Mouse (Mus musculus): ENCODE data around the gene Slc4a3. TPM values are rescaled to one million over a fixed set of nuclear protein-coding genes. Genes with fewer than 3 reads are reported as not detected.
A peak's percentile ranks its signal among the peaks of the same experiment; 100 is the strongest.

Gene Slc4a3
- polyA plus RNA-seq, 1 experiment = 21.2 TPM

DNA sequence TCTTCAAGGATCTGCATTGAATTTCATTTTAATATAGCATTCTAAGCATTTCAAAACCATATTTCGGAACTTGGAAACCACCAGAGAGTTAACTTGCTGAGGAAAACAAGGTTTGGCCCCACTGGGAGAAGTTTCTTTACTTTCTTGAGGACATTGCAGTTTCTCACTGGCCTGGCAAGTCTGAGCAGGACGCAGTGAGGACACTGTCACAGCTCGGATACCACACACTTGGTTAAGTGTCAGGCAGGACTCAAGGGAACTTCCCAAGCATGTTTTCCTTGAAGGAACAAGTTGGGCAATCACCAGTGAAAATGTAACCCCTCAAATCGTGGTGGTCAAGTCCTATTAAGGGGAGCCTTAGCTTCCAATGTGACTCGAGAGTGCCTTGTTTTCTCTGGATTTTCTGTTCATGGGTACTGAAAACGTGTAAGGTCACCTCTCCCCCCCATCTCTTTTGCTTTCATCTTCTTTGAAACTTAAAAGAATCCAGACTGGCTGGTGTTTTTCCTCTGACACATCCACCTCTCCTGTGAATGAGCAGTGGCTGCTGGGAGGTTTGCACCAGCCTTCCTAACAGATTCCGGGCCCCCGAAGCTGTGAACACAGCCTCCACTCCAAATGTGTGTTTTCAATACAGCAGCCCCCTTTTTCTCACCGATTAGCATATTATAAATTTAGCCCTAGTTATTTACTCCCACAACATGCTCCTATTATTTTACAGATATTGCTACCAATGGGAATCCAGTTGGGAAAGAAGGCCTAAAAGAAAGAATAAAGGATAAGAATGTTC lies 41.6 kb upstream of the Slc4a3 start:
- Histone ChIP-seq H3K4me3 (ENCODE audit: control insufficient read depth, insufficient read depth, low read length) (no peak overlapping the region), H3K27me3 (ENCODE audit: control insufficient read depth, insufficient read depth, low read length) (peaks cover 18% of the 10 kb centered on the region; the same call in 1 of the 2 replicates), H3K4me1 (replicated peaks; ENCODE audit: control insufficient read depth, insufficient read depth, low read length) (peaks cover 10% of the 10 kb centered on the region), H3K27ac (ENCODE audit: control insufficient read depth, insufficient read depth, low read length) (no peak overlapping the region), H3K36me3 (ENCODE audit: control insufficient read depth, insufficient read depth, low read length) (no peaks in the 10 kb centered on the region)
- TF ChIP-seq POLR2A (IDR thresholded peaks at IDR 0.05; ENCODE audit: control insufficient read depth, extremely low read depth, insufficient read depth, low read length, poor library complexity) (no peak), CTCF (IDR thresholded peaks at IDR 0.05; ENCODE audit: borderline replicate concordance, control insufficient read depth, extremely low read depth, insufficient read depth, low read length, poor library complexity) (no peak)
- no peak for DNase-seq
- WGBS = 81% methylated on average over 9 of the region's 9 CpGs

DNA sequence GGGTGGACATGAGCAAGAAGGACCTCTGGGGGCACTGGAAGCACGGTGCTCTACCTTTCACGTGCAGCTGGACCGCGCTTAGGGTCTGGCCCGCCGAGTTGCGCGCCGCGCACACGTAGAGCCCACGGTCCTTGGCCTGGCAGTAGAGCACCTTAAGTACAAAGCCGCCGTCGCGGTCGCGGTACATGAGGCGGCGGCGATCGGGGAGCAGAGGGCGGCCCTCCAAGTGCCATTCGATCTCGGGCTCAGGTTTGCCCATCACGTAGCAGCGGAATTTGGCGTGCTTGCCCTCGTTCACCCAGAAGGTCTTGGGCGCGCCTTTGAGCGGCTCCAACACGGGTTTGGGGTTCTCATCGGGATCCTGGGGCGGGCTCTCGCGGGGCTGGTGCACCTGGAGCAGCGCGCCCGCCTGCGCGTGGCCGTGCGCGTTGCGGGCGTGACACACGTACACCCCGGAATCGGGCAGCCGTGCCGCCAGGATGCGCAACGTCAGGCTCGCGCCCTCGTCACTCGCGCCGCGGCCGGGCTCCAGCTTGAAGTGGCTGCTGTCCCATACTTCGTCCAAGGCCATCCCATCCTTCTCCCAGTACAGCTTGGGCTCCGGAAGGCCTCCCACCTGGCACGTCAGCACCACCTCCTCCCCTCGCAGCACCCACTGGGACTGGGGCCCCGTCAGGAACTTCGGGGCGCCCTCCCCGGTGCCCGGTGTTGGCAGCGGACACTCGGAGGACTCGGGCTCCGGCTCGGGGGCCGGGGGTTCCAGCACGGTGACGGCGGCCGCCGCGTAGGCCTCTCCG lies 40.7 kb upstream of the Slc4a3 start:
- peaks cover 18% of the 10 kb centered on the region; the same call in 1 of the 2 replicates for H3K27me3 ChIP-seq (ENCODE audit: control insufficient read depth, insufficient read depth, low read length)

DNA sequence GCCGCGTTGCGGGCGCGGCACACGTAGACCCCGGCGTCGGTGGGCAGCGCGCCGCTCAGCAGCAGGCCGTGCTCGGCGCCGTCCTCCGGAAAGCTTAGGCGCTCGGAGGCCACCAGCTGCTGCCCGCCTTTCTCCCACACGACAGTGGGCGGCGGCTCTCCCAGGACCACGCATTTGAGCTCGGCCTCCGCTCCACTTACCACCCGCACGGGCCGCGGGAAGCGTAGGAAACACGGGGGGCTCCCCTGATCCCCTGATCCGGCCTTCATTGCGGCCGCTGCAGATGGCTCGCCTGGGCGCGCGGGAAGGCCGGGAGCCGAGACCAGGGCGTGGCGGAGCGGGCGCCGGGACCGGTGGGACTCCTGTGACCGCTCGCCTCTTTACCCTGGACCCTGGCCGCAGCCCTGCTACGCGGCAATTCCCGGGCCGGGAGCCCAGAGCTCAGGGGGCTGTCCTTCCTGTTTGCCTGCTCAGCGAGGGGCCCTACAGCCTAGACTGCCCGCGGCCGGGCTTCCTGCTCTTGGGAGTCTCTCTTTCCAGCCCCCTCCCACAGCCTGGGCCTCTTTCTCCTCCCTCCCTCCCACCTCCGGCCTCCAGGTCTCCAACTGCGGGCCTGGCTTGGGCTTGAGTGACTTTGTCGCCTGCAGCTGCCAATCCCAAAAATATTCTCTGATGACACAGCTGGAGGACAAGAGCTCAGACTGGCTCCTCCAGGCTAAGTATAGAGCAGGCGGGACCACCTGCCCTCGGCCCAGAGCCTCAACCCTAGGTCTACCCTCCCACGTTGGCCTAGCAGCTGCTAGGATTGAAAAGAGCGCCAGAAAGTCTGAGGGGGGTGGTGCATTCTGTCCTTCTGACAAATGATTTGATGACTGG lies 39.9 kb upstream of the Slc4a3 start, which contains the start of gene Obsl1:
Gene Obsl1 (minus strand): TSS at position 497 of the 876 bp plus-strand sequence.
- 5% methylated on average over 65 of the region's 65 CpGs for WGBS
- Histone ChIP-seq H3K4me1 (replicated peaks; ENCODE audit: control insufficient read depth, insufficient read depth, low read length) (peaks cover 10% of the 10 kb centered on the region), H3K4me3 (ENCODE audit: control insufficient read depth, insufficient read depth, low read length) (peak within 1 kb of the TSS; percentile 41), H3K36me3 (ENCODE audit: control insufficient read depth, insufficient read depth, low read length) (no peaks in the 10 kb centered on the region), H3K27ac (ENCODE audit: control insufficient read depth, insufficient read depth, low read length) (no peak within 1 kb of the TSS), H3K27me3 (ENCODE audit: control insufficient read depth, insufficient read depth, low read length) (peaks cover 18% of the 10 kb centered on the region; the same call in 1 of the 2 replicates)
- TF ChIP-seq POLR2A (IDR thresholded peaks at IDR 0.05; ENCODE audit: control insufficient read depth, extremely low read depth, insufficient read depth, low read length, poor library complexity) (no peak), CTCF (IDR thresholded peaks at IDR 0.05; ENCODE audit: borderline replicate concordance, control insufficient read depth, extremely low read depth, insufficient read depth, low read length, poor library complexity) (no peak)
- DNase-seq = peak; percentile 24

More for the DNA sequence above, 40.7 kb upstream of the Slc4a3 start:
- Histone ChIP-seq H3K36me3 (ENCODE audit: control insufficient read depth, insufficient read depth, low read length) (no peaks in the 10 kb centered on the region), H3K27ac (ENCODE audit: control insufficient read depth, insufficient read depth, low read length) (no peak overlapping the region), H3K4me1 (replicated peaks; ENCODE audit: control insufficient read depth, insufficient read depth, low read length) (peaks cover 10% of the 10 kb centered on the region), H3K4me3 (ENCODE audit: control insufficient read depth, insufficient read depth, low read length) (peak overlapping the region; percentile 41)
- 2% methylated on average over 84 of the region's 84 CpGs for WGBS
- TF ChIP-seq POLR2A (IDR thresholded peaks at IDR 0.05; ENCODE audit: control insufficient read depth, extremely low read depth, insufficient read depth, low read length, poor library complexity) = no peak
- TF ChIP-seq CTCF (IDR thresholded peaks at IDR 0.05; ENCODE audit: borderline replicate concordance, control insufficient read depth, extremely low read depth, insufficient read depth, low read length, poor library complexity) = no peak
- DNase-seq = peak; percentile 53

DNA sequence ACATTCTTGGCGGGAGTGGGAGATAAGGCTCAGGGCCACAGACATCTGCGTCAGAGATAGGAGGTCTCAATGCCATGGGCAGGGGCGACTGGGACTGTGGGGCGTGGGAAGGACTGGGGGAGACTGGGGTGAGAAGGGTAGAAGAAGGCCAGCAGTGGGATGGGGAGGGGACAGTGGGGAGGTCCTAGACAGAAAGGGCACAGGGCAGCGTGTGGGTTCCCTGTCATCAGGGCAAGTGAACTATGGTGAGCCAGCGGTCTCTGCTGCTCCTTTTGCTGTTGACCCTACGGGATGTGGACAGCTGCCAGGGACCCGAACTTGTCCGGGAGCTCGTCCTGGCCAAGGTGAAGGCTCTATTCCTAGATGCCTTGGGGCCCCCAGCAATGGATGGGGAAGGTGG lies 39.1 kb upstream of the Slc4a3 start, which contains the start of gene Inha:
Gene Inha (plus strand): TSS at position 72 of the 400 bp plus-strand sequence.
- Histone ChIP-seq H3K4me1 (replicated peaks; ENCODE audit: control insufficient read depth, insufficient read depth, low read length) (peaks cover 10% of the 10 kb centered on the region), H3K36me3 (ENCODE audit: control insufficient read depth, insufficient read depth, low read length) (no peaks in the 10 kb centered on the region), H3K27ac (ENCODE audit: control insufficient read depth, insufficient read depth, low read length) (no peak within 1 kb of the TSS), H3K27me3 (ENCODE audit: control insufficient read depth, insufficient read depth, low read length) (peaks cover 18% of the 10 kb centered on the region; the same call in 1 of the 2 replicates), H3K4me3 (ENCODE audit: control insufficient read depth, insufficient read depth, low read length) (peak within 1 kb of the TSS; percentile 41)
- DNase-seq = no peak
- no peak for TF ChIP-seq POLR2A (IDR thresholded peaks at IDR 0.05; ENCODE audit: control insufficient read depth, extremely low read depth, insufficient read depth, low read length, poor library complexity)
- no peak for TF ChIP-seq CTCF (IDR thresholded peaks at IDR 0.05; ENCODE audit: borderline replicate concordance, control insufficient read depth, extremely low read depth, insufficient read depth, low read length, poor library complexity)
- 95% methylated on average over 10 of the region's 10 CpGs for WGBS

DNA sequence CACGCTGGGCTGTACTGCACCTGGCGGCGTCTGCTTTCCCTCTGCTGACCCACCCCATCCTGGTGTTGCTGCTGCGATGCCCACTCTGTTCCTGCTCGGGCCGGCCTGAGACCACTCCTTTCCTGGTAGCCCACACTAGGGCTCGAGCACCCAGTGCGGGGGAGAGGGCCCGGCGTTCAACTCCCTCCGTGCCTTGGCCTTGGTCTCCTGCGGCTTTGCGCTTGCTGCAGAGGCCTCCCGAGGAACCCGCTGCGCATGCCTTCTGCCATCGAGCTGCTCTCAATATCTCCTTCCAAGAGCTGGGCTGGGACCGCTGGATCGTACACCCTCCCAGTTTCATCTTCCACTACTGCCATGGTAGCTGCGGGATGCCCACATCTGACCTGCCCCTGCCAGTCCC lies 36.5 kb upstream of the Slc4a3 start:
- 88% methylated on average over 20 of the region's 20 CpGs for WGBS
- TF ChIP-seq POLR2A (IDR thresholded peaks at IDR 0.05; ENCODE audit: control insufficient read depth, extremely low read depth, insufficient read depth, low read length, poor library complexity) = no peak
- TF ChIP-seq CTCF (IDR thresholded peaks at IDR 0.05; ENCODE audit: borderline replicate concordance, control insufficient read depth, extremely low read depth, insufficient read depth, low read length, poor library complexity) = no peak
- peaks cover 10% of the 10 kb centered on the region for H3K4me1 ChIP-seq (replicated peaks; ENCODE audit: control insufficient read depth, insufficient read depth, low read length)
- DNase-seq = no peak
- no peak overlapping the region for H3K27ac ChIP-seq (ENCODE audit: control insufficient read depth, insufficient read depth, low read length)
- H3K4me3 ChIP-seq (ENCODE audit: control insufficient read depth, insufficient read depth, low read length) = no peak overlapping the region
- H3K36me3 ChIP-seq (ENCODE audit: control insufficient read depth, insufficient read depth, low read length) = no peaks in the 10 kb centered on the region
- peaks cover 18% of the 10 kb centered on the region; the same call in 1 of the 2 replicates for H3K27me3 ChIP-seq (ENCODE audit: control insufficient read depth, insufficient read depth, low read length)

All from thymus, adult 2 months (tissue).